Mouse (Mus musculus) adipocyte (in vitro differentiated cells): Measurements from ENCODE around the gene Avl9.

Experiments
- DNase-seq: peaks from one replicate; pipeline ENCODE4 v3.0.0-alpha.2; 2016; ENCODE audit warnings: low spot score

Gene Avl9

DNA sequence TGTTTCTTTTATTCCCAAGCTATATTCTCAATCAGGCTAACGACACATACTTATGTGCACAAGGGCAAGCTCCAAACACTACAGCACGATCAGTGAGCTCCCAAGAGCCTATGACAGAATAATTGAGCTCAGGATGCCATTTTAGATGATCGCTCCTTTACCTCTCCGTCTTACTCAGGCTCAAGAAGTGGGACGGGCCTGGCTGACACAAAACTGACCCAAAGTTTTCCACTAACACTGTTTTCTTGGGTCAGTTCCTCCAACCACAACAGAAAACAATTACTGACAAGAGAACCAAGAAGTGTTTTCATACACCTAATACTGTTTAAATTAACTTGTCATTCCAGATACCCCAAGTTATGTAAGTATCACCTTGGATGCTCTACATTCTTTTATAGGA lies 80.1 kb downstream of the Avl9 start:
- DNase-seq: no peak

DNA sequence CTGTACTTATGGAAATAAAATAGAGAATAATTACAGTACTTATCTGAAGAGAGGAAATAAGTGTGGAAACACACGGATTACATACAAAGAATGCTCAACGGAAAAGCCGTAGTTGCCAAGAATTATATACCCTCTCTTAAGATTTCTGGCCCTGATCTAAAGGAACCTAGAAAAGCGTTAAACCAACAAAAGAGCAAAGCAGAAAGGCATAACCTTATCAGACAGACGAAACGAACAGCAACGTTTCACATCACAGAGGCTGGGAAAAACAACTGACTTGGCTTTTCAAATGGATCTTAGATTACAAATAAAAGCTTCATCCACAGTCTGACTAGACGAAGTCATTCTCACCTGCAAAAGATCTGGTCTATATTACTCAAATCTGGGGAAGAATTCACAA lies 81.5 kb downstream of the Avl9 start:
- peak; percentile 39 for DNase-seq

GRCm38 (mm10) chr6:56796668-56797141 lies 82.0 kb downstream of the Avl9 start:
- DNase-seq: peak; percentile 69

- DNase-seq: peak; percentile 97
Measured at GRCm38 (mm10) chr6:56797311-56798151, 82.8 kb downstream of the Avl9 start, which contains the start of gene Kbtbd2. Gene Kbtbd2 (minus strand): TSS chr6:56797813.

GRCm38 (mm10) chr6:56798152-56798465 lies 83.4 kb downstream of the Avl9 start:
- DNase-seq: peak; percentile 69

GRCm38 (mm10) chr6:56805026-56805425 lies 90.3 kb downstream of the Avl9 start:
- peak; percentile 69 for DNase-seq

DNA sequence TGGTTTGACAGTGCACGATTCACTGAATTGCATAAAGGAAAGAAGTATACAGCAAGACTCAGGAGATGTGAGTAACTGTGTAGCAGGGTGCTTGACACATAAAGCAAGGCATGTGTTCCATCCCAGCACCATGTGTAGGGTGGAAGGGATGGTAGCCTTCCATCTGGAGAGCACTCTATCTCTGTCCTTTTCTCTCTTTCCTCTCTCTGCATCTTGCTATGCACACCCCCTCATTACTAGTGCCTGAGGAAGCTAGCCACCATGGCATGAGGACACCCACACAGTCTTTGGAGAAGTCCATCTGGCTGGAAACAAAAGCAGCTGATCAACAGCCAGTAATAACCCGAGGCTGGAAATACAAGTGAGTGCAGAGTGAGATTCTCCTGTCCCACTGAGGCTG lies 91.5 kb downstream of the Avl9 start:
- no peak for DNase-seq

DNA sequence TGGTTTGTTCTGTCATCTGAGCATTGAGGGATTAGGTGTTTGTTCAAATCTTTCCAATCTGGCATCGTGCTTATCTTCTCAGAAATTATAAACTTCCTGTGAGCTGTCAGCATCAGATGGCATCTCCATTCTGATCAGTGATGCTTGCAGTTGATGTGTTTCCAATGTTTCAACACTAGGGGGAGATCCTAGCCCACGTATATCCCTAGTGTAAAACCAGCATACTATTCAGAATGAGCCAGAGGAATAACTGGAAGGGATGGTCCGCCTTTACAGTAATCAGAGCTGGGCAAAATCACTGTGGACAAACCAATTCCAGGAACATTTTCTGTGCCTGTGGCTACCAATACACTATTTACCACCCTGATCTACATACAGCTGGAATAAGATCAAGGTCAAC lies 94.0 kb downstream of the Avl9 start:
- peak; percentile 86 for DNase-seq
